Mouse (Mus musculus) lung, postnatal 0 days (tissue): ENCODE data around the gene Ndufb3.

Experiments
- CTCF ChIP-seq: IDR thresholded peaks from 2 replicates; pipeline ENCODE4 v1.5.1; 2016; ENCODE audit warnings: antibody characterized with exemption, mild to moderate bottlenecking
- EP300 ChIP-seq: IDR thresholded peaks from 2 replicates; pipeline ENCODE4 v1.6.1; 2016; ENCODE audit warnings: antibody characterized with exemption, mild to moderate bottlenecking, control low read depth

GRCm38 (mm10) chr1:58602681-58603080 lies 16.5 kb downstream of the Ndufb3 start:
- TF ChIP-seq CTCF, result no peak
- TF ChIP-seq EP300, result no peak
